Mouse (Mus musculus): ENCODE results near the gene Zfp524.

DNA sequence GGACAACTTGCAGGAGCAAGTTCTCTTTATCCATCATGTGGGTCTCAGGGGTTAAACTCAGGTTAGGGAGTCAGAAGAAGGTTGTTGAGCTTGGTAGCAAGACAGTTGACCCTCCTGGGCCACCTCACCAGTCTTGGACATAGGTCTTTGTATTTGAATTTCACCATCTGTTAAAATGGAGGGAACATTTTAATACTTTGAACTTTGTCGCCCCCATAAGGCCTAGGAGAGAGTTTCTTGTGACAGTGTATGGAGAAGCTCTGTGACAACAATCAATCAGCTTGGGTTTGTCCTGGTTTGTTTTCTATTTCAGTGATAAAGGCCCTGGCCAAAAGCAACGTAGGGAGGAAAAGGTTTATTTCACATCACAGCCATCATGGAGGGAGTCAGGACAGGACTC is 33.1 kb downstream of the Zfp524 start:
- TF ChIP-seq CTCF (IDR thresholded peaks at IDR 0.05; ENCODE audit: low read depth) (peak; percentile 49), EP300 (IDR thresholded peaks at IDR 0.05; ENCODE audit: low read depth) (no peak)

All from liver, embryonic 14.5 days (tissue).